Mouse (Mus musculus) midbrain, embryonic 13.5 days (tissue): ENCODE measurements at regions not wholly inside any gene's neighbourhood (a gene's known extent, or its start where the extent isn't known, plus 50 kb on each side); places are given as distances from the start of the nearest gene placed in this dataset.

Experiments
- ATAC-seq: fragments of 200-750 bp; cut with Nextera tagmentation; 2 replicates; pipeline ENCODE4 v1.8.0; 2017; ENCODE audit warnings: mild to moderate bottlenecking, moderate TSS enrichment, moderate library complexity
- H3K27ac ChIP-seq: fragments of 300-500 bp; sonication (generic); 2 replicates; pipeline ENCODE4 v1.5.1; 2015; ENCODE audit warnings: inconsistent platforms, mild to moderate bottlenecking, moderate library complexity
- H3K27me3 ChIP-seq: fragments of 300-500 bp; sonication (generic); 2 replicates; pipeline ENCODE4 v1.6.1; 2015; ENCODE audit warnings: mild to moderate bottlenecking, inconsistent platforms
- H3K36me3 ChIP-seq: fragments of 300-500 bp; sonication (generic); 2 replicates; pipeline ENCODE4 v1.6.1; 2015; ENCODE audit warnings: mild to moderate bottlenecking, inconsistent platforms
- H3K4me1 ChIP-seq: fragments of 300-500 bp; sonication (generic); replicated peaks from 2 replicates; pipeline ENCODE4 v1.6.1; 2015; ENCODE audit warnings: inconsistent platforms
- H3K4me2 ChIP-seq: fragments of 300-500 bp; sonication (generic); replicated peaks from 2 replicates; pipeline ENCODE4 v1.6.1; 2015; ENCODE audit warnings: moderate library complexity, mild to moderate bottlenecking, inconsistent platforms
- H3K4me3 ChIP-seq: fragments of 300-500 bp; sonication (generic); replicated peaks from 2 replicates; pipeline ENCODE4 v1.5.1; 2015; ENCODE audit warnings: mild to moderate bottlenecking, inconsistent platforms
- H3K9ac ChIP-seq: fragments of 300-500 bp; sonication (generic); replicated peaks from 2 replicates; pipeline ENCODE4 v1.6.1; 2015; ENCODE audit warnings: mild to moderate bottlenecking, inconsistent platforms
- H3K9me3 ChIP-seq: fragments of 300-500 bp; sonication (generic); 2 replicates; pipeline ENCODE4 v1.6.1; 2016; ENCODE audit warnings: mild to moderate bottlenecking, inconsistent platforms
- WGBS: fragments of 180-500 bp; shearing (Covaris S2); methylation state at CpG from one replicate; pipeline ENCODE4 v1.1.7; 2015; 5-methylcytosine and 5-hydroxymethylcytosine counted together

DNA sequence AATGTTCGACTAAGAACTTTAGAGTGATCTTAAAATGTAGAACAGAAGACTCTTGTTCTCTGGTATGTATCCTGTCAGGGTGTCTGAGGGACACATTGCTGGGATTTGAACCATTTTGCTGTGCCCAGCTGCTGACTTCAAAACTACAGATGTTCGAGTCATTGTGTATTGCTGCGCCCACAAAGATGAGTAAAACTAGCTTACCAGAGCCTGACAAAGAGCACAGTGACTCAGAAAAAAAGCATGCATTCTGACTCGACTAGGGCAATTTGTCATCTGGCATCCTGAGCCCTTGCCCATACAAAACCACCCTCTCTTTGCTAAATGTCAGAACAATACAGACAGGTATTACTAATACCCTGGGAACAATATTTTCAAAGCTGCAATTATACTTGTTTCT is 438.6 kb upstream of the Tenm3 start:
- no peaks in the 10 kb centered on the region; the same call in 1 of the 2 replicates for H3K27me3 ChIP-seq
- no peaks in the 10 kb centered on the region for H3K36me3 ChIP-seq
- no peak for ATAC-seq
- H3K9ac ChIP-seq = no peak overlapping the region
- 46% methylated on average over 4 of the region's 4 CpGs for WGBS
- H3K27ac ChIP-seq = no peak overlapping the region
- H3K4me2 ChIP-seq = no peak overlapping the region
- no peaks in the 10 kb centered on the region for H3K9me3 ChIP-seq
- H3K4me3 ChIP-seq = no peak overlapping the region
- no peaks in the 10 kb centered on the region for H3K4me1 ChIP-seq

DNA sequence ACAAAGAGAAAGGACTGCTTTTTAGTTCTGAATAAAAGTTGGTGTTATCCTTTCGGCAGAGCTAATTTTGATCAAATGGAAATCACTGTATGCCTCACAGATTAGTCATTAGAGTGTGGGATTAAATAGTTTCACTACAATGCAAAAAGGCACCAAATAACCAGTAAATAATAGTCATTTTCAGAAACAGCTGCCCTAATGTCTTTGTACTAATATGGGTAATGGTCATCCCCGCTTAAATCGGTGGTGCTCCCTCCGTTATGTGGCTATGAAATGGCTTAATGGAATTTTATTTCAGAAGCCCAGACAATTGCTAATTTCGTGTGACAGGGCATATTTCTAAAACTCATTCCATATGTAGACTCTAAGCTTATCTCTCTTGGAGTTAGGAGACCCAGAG is 437.5 kb upstream of the Tenm3 start:
- Histone ChIP-seq H3K9me3 (no peaks in the 10 kb centered on the region), H3K4me2 (no peak overlapping the region), H3K36me3 (no peaks in the 10 kb centered on the region), H3K9ac (no peak overlapping the region), H3K27me3 (no peaks in the 10 kb centered on the region), H3K4me1 (no peaks in the 10 kb centered on the region), H3K27ac (no peak overlapping the region), H3K4me3 (no peak overlapping the region)
- 37% methylated on average over 5 of the region's 5 CpGs for WGBS
- ATAC-seq = no peak

DNA sequence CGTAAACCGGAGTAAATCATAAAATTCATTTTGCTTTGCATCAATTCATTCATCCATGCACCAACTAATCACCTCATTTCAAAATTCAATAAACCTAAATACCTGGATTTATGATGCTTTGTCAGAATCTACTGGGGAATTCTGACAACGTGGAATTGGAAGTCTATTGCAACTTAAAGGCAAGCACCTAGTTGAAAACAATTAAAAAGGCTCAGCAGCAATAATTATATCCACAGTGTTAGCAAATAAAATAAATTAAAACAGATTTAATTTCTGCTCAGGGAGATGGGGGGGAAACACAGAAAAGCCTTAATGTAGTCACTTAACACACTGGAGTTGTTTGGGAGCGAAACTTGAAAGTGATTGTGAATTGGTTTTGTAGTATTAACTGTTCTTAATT is 430.3 kb upstream of the Tenm3 start:
- no peak for ATAC-seq
- no peaks in the 10 kb centered on the region for H3K4me1 ChIP-seq
- no peak overlapping the region for H3K27ac ChIP-seq
- WGBS = 84% methylated on average over 4 of the region's 4 CpGs
- no peak overlapping the region for H3K4me3 ChIP-seq
- H3K9me3 ChIP-seq = no peaks in the 10 kb centered on the region
- no peak overlapping the region for H3K4me2 ChIP-seq
- no peaks in the 10 kb centered on the region for H3K27me3 ChIP-seq
- no peak overlapping the region for H3K9ac ChIP-seq
- no peaks in the 10 kb centered on the region for H3K36me3 ChIP-seq

DNA sequence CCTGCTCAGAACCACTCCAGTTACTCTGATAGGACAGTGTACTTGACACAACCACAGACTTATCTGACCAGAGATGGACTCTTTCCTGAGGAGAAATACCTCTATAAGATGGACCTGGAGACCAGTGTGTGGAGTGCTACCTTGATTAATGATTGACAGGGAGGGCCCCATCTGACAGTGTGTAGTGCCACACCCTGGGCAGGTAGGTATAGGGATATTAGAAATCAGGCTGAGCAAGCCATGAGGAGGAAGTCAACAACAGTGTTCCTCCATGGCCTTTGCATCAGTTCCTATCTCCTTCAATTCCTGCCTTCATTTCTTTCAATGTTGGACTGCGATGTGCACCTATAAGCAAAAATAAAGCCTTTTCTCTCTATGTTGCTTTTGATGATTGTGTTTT is 429.4 kb upstream of the Tenm3 start:
- H3K27ac ChIP-seq = no peak overlapping the region
- no peak overlapping the region for H3K4me3 ChIP-seq
- no peak overlapping the region for H3K9ac ChIP-seq
- no peaks in the 10 kb centered on the region for H3K36me3 ChIP-seq
- H3K4me1 ChIP-seq = no peaks in the 10 kb centered on the region
- H3K9me3 ChIP-seq = no peaks in the 10 kb centered on the region
- ATAC-seq = no peak
- no peak overlapping the region for H3K4me2 ChIP-seq
- WGBS = 91% methylated on average over 1 of the region's 1 CpGs
- H3K27me3 ChIP-seq = no peaks in the 10 kb centered on the region

DNA sequence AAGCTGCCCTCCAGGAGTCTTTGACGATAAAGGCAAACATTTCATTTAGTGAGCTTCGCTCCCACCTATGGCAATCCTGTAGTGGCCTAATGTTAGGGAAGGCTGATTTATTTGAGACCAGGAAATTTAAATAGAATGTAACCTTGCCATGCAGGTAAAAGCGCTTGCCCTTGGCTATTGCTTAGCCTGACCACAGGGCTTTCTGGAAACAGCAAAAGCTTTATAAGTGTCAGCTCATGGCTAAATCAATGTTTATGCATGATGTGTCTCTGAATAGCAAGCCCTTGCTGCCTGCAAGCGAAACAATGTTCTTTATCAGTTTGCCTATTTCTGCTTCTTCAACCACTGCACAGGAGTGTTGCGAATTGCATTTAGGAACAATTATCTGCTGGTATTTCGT is 419.7 kb upstream of the Tenm3 start:
- H3K27me3 ChIP-seq = no peaks in the 10 kb centered on the region
- 0 out of 2 replicates have a peak overlapping the region, but pooled peaks have one; percentile 49 for H3K27ac ChIP-seq
- H3K36me3 ChIP-seq = no peaks in the 10 kb centered on the region
- no peak overlapping the region for H3K4me3 ChIP-seq
- no peaks in the 10 kb centered on the region for H3K9me3 ChIP-seq
- no peak overlapping the region for H3K9ac ChIP-seq
- peak; percentile 48 for ATAC-seq
- H3K4me1 ChIP-seq = peaks cover 27% of the 10 kb centered on the region
- 26% methylated on average over 6 of the region's 6 CpGs for WGBS
- H3K4me2 ChIP-seq = no peak overlapping the region; the same call in 1 of the 2 replicates

DNA sequence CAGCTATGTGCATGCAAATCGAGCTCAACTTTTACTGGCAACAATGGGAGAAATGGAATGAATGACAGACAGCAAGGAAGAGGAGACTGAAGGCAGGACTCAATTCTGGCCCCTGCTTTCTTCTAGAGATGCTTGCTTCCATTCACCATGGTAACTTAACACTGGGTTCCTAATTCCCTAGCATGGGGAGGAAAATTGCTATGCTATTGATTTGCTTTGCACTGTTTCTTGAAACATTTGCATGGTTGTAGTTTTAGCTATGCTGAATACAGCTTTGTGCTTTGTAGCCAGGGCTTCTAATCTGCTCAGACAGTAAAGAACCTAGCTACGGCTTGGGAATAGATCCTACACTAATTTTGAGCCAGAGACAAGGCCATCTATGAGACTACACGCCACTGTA is 419.0 kb upstream of the Tenm3 start:
- Histone ChIP-seq H3K4me3 (no peak overlapping the region), H3K4me2 (no peak overlapping the region), H3K4me1 (peaks cover 27% of the 10 kb centered on the region), H3K9ac (no peak overlapping the region), H3K36me3 (no peaks in the 10 kb centered on the region), H3K9me3 (no peaks in the 10 kb centered on the region), H3K27me3 (no peaks in the 10 kb centered on the region), H3K27ac (peak overlapping the region; percentile 22; the same call in 1 of the 2 replicates)
- peak; percentile 75 for ATAC-seq
- 12% methylated on average over 3 of the region's 3 CpGs for WGBS

DNA sequence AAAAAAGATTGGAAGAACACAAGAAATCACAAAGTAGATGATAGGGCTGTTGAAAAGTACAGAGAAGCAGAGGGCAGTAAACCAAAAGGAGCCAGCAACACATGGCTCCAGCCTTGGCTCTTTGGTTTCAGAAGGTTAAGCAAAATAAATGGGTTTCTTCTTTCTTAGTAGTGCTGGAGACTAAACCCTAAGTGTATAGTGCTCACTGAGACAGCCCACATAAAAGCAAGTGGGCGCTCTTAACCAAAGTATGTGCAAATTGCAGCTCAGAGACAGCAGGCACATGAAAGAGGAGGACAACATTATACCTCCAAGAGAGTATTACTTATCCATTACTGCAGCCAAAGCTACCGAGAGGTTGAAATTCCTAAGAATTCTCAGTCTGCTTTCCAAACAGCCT is 412.2 kb upstream of the Tenm3 start:
- H3K27me3 ChIP-seq = no peaks in the 10 kb centered on the region
- H3K36me3 ChIP-seq = no peaks in the 10 kb centered on the region
- no peak overlapping the region for H3K27ac ChIP-seq
- peaks cover 7% of the 10 kb centered on the region; the same call in 1 of the 2 replicates for H3K4me1 ChIP-seq
- H3K9ac ChIP-seq = no peak overlapping the region
- ATAC-seq = no peak
- no peak overlapping the region for H3K4me2 ChIP-seq
- H3K4me3 ChIP-seq = no peak overlapping the region
- 73% methylated on average over 2 of the region's 2 CpGs for WGBS
- H3K9me3 ChIP-seq = no peaks in the 10 kb centered on the region

DNA sequence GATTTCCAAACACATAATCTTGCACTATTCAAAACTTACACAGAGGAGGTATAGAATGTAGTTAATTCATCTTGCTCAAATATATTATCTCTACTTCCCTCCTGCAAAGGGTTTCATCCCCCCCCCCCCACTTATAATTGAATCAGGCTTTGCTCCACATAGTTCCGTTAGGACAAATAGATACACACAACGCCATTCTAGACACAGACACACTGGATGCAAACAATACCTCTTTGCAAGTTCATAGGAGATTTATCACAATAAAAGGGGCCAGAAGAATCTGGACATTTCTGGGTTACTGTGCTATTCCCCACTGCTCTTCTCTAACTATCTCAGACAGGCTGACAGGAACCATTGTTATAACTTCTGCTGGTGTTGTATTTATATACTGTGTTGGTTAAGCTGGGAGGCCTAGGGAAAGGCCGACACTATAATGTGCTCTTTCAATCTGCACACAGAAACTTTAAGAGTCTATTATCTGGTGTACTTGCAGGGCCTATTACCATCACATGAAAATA is 410.6 kb upstream of the Tenm3 start:
- no peaks in the 10 kb centered on the region for H3K9me3 ChIP-seq
- no peak overlapping the region for H3K9ac ChIP-seq
- H3K4me2 ChIP-seq = no peak overlapping the region
- H3K27ac ChIP-seq = no peak overlapping the region
- peaks cover 6% of the 10 kb centered on the region; the same call in 1 of the 2 replicates for H3K4me1 ChIP-seq
- no peaks in the 10 kb centered on the region for H3K27me3 ChIP-seq
- no peaks in the 10 kb centered on the region for H3K36me3 ChIP-seq
- no peak for ATAC-seq
- 43% methylated on average over 3 of the region's 3 CpGs for WGBS
- H3K4me3 ChIP-seq = no peak overlapping the region

DNA sequence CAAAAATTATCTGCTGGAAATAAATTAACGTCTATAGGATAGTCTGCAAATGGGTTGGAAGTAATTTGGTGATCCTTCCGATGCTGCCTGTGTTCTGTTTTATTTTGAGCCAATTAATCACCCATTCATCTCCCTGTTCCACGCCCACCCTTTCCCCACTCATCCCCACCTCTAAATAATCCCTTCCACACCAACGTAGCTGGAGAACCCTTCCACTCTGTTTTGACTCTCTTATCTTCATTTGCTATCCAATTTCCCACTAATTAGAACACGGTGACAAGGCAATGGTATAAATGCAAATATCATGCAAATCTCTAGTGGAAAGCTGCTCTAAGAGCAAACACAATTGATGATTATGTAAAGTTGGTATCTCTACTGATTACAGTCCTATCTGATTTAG is 399.3 kb upstream of the Tenm3 start:
- H3K4me3 ChIP-seq = no peak overlapping the region
- no peaks in the 10 kb centered on the region for H3K9me3 ChIP-seq
- H3K9ac ChIP-seq = no peak overlapping the region
- H3K27me3 ChIP-seq = no peaks in the 10 kb centered on the region
- H3K27ac ChIP-seq = no peak overlapping the region
- no peaks in the 10 kb centered on the region for H3K36me3 ChIP-seq
- 41% methylated on average over 5 of the region's 5 CpGs for WGBS
- H3K4me1 ChIP-seq = peaks cover 2% of the 10 kb centered on the region; the same call in 1 of the 2 replicates
- no peak for ATAC-seq
- no peak overlapping the region for H3K4me2 ChIP-seq

DNA sequence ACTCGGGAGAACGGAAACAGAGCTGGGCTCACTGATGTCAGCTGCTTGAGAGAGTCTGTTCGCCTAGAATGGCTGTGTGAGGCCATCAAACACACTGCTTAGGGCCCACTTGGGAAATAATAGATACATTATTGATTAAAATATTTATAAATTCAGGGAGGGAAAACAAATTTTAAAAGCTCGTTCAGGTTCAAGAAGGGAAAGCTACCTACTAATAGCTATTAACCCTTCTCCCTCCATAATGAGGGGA is 393.0 kb upstream of the Tenm3 start:
- Histone ChIP-seq H3K9ac (no peak overlapping the region), H3K4me2 (no peak overlapping the region), H3K36me3 (no peaks in the 10 kb centered on the region), H3K4me3 (no peak overlapping the region), H3K4me1 (no peaks in the 10 kb centered on the region), H3K27ac (0 out of 2 replicates have a peak overlapping the region, but pooled peaks have one; percentile 46), H3K27me3 (no peaks in the 10 kb centered on the region), H3K9me3 (no peaks in the 10 kb centered on the region)
- ATAC-seq = 0 out of 2 replicates have a peak, but pooled peaks have one; percentile 50
- WGBS = 50% methylated on average over 4 of the region's 4 CpGs

DNA sequence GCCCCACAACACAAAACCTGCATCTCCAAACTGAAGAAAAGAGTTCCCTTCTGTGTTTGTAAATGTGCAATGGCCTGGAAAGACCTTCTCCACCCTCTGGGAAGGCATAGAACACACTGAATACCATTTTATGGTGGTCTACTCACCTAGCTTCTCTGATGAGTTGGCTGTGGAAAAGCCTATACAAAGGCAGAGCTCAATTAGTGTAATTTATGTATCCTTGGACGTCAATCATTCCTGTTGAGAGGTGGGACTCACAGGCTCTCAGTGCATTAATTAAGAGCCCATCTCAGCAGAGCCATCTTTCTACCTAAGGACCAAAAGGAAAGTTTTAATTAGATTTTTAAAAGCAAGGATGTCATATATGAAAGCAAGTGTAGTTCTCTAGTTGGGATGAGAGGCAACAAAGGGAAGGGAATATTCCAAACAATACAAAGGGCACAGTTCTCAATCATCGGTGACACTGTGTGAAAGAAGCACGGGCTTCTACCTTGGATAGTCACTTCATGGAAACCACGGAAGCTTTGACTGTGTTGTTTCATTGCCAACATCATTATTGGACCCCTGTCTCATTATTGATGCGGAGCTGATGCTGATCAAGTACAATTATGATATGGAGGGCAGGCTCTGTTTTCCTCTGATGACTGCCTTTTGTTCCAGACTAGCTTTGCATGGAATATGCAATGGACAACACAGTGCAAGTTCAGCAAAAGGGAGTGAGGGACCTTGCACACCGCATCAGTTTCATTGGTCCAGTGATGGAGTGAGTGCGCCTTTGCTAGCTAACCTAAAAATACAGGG is 392.5 kb upstream of the Tenm3 start:
- Histone ChIP-seq H3K9me3 (no peaks in the 10 kb centered on the region), H3K4me3 (no peak overlapping the region), H3K4me1 (no peaks in the 10 kb centered on the region), H3K36me3 (no peaks in the 10 kb centered on the region), H3K4me2 (no peak overlapping the region), H3K27me3 (no peaks in the 10 kb centered on the region), H3K9ac (no peak overlapping the region), H3K27ac (0 out of 2 replicates have a peak overlapping the region, but pooled peaks have one; percentile 46)
- 68% methylated on average over 7 of the region's 7 CpGs for WGBS
- no peak for ATAC-seq

DNA sequence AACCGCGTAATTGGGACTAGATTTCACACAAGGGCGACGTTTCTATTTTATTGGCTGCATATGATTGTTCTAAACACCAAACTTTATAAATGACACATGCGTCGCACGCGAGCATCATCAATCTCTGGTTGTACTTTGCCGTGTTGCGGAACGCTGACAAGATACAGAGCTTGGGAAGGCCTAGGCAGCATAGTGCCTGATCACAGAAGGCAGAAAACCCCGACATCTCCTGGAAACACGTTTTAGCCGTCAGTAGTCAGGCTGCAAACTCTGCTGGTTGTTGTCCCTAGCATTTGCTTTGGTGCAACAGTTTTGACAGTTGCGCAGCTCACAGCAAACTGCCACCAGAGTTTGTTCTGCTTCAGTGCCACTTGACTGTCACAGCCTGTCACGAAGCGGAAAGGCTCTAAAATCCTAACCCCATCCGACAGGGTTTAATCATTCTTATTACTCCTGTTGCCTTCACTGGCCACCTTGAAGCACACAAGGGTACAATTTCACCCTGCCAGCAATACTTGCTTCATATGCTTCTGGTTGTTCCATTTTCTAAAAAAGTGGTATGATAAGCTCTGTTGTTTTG is 380.2 kb upstream of the Tenm3 start:
- WGBS = 67% methylated on average over 18 of the region's 18 CpGs
- Histone ChIP-seq H3K4me1 (no peaks in the 10 kb centered on the region), H3K4me2 (no peak overlapping the region), H3K36me3 (no peaks in the 10 kb centered on the region), H3K4me3 (no peak overlapping the region), H3K27me3 (0 out of 2 replicates have a peak, but pooled peaks cover 3% of the 10 kb centered on the region), H3K27ac (no peak overlapping the region), H3K9ac (no peak overlapping the region), H3K9me3 (no peaks in the 10 kb centered on the region)
- no peak for ATAC-seq
